Mouse (Mus musculus): ENCODE data around the gene Dmc1. TPM values are rescaled to one million over a fixed set of nuclear protein-coding genes. Genes with fewer than 3 reads are reported as not detected.

The Dmc1 gene
- polyA plus RNA-seq, 1 experiment: not detected

DNA sequence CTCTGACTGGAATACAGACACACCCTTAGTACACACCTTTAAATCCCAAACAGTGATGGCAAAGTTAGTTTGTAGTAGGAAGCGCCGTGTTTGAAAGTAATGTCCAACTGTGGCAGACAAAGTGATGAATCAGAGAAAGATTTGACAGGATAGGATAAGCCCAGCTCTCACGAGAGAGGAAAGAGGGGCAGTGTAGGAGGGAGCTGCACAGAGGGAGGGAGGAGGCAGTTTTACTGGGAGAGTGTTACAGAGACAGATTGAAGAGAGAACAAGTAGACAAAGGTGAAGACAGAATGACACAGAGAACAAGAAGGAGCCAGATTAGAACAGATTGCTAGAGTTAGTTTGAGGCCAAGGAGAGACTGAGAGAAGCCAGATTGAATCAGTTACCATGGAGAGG is 45.3 kb downstream of the Dmc1 start:
- Histone ChIP-seq H3K27me3 (ENCODE audit: control insufficient read depth, insufficient read depth, insufficient read length) (peaks cover 49% of the 10 kb centered on the region), H3K36me3 (ENCODE audit: control insufficient read depth, insufficient read depth) (no peaks in the 10 kb centered on the region), H3K79me2 (ENCODE audit: control insufficient read depth, insufficient read depth) (no peaks in the 10 kb centered on the region), H3K4me3 (no peak overlapping the region), H3ac (ENCODE audit: control insufficient read depth, insufficient read length) (no peak overlapping the region), H3K4me2 (ENCODE audit: low read depth) (no peak overlapping the region)
- no peak for TF ChIP-seq MAX (IDR thresholded peaks at IDR 0.05; ENCODE audit: low read depth)
- TF ChIP-seq POLR2AphosphoS2 (IDR thresholded peaks at IDR 0.05; ENCODE audit: insufficient read length, low read depth): no peak
- TF ChIP-seq TCF3 (IDR thresholded peaks at IDR 0.05; ENCODE audit: insufficient read length, low read depth): no peak
- TF ChIP-seq USF1 (IDR thresholded peaks at IDR 0.05; ENCODE audit: low read depth): no peak
- no peak for TF ChIP-seq TCF12 (IDR thresholded peaks at IDR 0.05; ENCODE audit: insufficient read depth, poor library complexity, severe bottlenecking)
- no peak for TF ChIP-seq E2F4 (IDR thresholded peaks at IDR 0.05; ENCODE audit: insufficient read depth)
- no peak for TF ChIP-seq POLR2A (IDR thresholded peaks at IDR 0.05; ENCODE audit: insufficient read length, low read depth)
- no peak for TF ChIP-seq MYOG (IDR thresholded peaks at IDR 0.05; ENCODE audit: control insufficient read depth in 1 of 3, insufficient read depth in 1 of 3, insufficient read length in 2 of 3, low read depth in 2 of 3)
- no peak for TF ChIP-seq REST (IDR thresholded peaks at IDR 0.05; ENCODE audit: insufficient read depth, insufficient read length)
- no peak for TF ChIP-seq SRF (IDR thresholded peaks at IDR 0.05; ENCODE audit: control insufficient read depth, insufficient read length, low read depth)
- TF ChIP-seq CEBPB (IDR thresholded peaks at IDR 0.05; ENCODE audit: insufficient read depth, poor library complexity, severe bottlenecking): no peak
- no peak for TF ChIP-seq MYOD1 (IDR thresholded peaks at IDR 0.05; ENCODE audit: control insufficient read depth in 1 of 3, insufficient read length in 2 of 3, low read depth in 2 of 3)

DNA sequence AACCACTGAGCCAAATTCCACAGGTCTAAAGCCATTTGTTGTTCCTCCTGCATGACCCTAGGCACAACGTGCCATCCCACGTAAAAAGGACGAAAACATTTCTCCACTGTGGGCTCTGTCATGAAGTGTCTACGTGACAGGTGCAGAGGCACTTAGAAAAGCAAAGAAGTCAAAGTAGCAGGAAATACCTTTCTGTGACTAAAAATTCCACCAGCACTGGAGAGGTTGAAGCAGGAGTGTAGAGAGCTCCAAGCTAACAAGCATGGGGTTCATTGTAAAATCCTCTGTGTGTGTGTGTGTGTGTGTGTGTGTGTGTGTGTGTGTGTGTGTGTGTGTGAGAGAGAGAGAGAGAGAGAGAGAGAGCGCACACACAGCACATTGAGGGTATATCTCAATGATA is 52.3 kb downstream of the Dmc1 start:
- no peak overlapping the region for H3K4me2 ChIP-seq (ENCODE audit: low read depth)
- no peak overlapping the region for H3K4me3 ChIP-seq
- H3K36me3 ChIP-seq (ENCODE audit: control insufficient read depth, insufficient read depth): no peaks in the 10 kb centered on the region
- peaks cover 37% of the 10 kb centered on the region for H3K27me3 ChIP-seq (ENCODE audit: control insufficient read depth, insufficient read depth, insufficient read length)
- no peak overlapping the region for H3ac ChIP-seq (ENCODE audit: control insufficient read depth, insufficient read length)
- no peaks in the 10 kb centered on the region for H3K79me2 ChIP-seq (ENCODE audit: control insufficient read depth, insufficient read depth)
- TF ChIP-seq TCF3 (IDR thresholded peaks at IDR 0.05; ENCODE audit: insufficient read length, low read depth): no peak
- TF ChIP-seq POLR2A (IDR thresholded peaks at IDR 0.05; ENCODE audit: insufficient read length, low read depth): no peak
- TF ChIP-seq REST (IDR thresholded peaks at IDR 0.05; ENCODE audit: insufficient read depth, insufficient read length): no peak
- TF ChIP-seq USF1 (IDR thresholded peaks at IDR 0.05; ENCODE audit: low read depth): no peak
- TF ChIP-seq SRF (IDR thresholded peaks at IDR 0.05; ENCODE audit: control insufficient read depth, insufficient read length, low read depth): no peak

GRCm38 (mm10) chr15:79548226-79548625 is 56.7 kb downstream of the Dmc1 start:
- H3K4me2 ChIP-seq (ENCODE audit: low read depth): no peak overlapping the region
- peaks cover 27% of the 10 kb centered on the region for H3K79me2 ChIP-seq (ENCODE audit: control insufficient read depth, insufficient read depth)
- peaks cover 16% of the 10 kb centered on the region for H3K27me3 ChIP-seq (ENCODE audit: control insufficient read depth, insufficient read depth, insufficient read length)
- H3ac ChIP-seq (ENCODE audit: control insufficient read depth, insufficient read length): no peak overlapping the region
- H3K4me3 ChIP-seq: no peak overlapping the region
- TF ChIP-seq MYOD1 (IDR thresholded peaks at IDR 0.05; ENCODE audit: control insufficient read depth in 1 of 3, insufficient read length in 2 of 3, low read depth in 2 of 3) (no peak), USF1 (IDR thresholded peaks at IDR 0.05; ENCODE audit: low read depth) (no peak), E2F4 (IDR thresholded peaks at IDR 0.05; ENCODE audit: insufficient read depth) (no peak), CEBPB (IDR thresholded peaks at IDR 0.05; ENCODE audit: insufficient read depth, poor library complexity, severe bottlenecking) (no peak), POLR2AphosphoS2 (IDR thresholded peaks at IDR 0.05; ENCODE audit: insufficient read length, low read depth) (no peak), TCF3 (IDR thresholded peaks at IDR 0.05; ENCODE audit: insufficient read length, low read depth) (no peak), REST (IDR thresholded peaks at IDR 0.05; ENCODE audit: insufficient read depth, insufficient read length) (no peak), SRF (IDR thresholded peaks at IDR 0.05; ENCODE audit: control insufficient read depth, insufficient read length, low read depth) (no peak), MAX (IDR thresholded peaks at IDR 0.05; ENCODE audit: low read depth) (no peak), MYOG (IDR thresholded peaks at IDR 0.05; ENCODE audit: control insufficient read depth in 1 of 3, insufficient read depth in 1 of 3, insufficient read length in 2 of 3, low read depth in 2 of 3) (no peak), POLR2A (IDR thresholded peaks at IDR 0.05; ENCODE audit: insufficient read length, low read depth) (no peak)
- peaks cover 14% of the 10 kb centered on the region for H3K36me3 ChIP-seq (ENCODE audit: control insufficient read depth, insufficient read depth)

- Histone ChIP-seq H3K4me3 (peak overlapping the region; percentile 89), H3K36me3 (ENCODE audit: control insufficient read depth, insufficient read depth) (peaks cover 23% of the 10 kb centered on the region), H3ac (ENCODE audit: control insufficient read depth, insufficient read length) (no peak overlapping the region), H3K4me2 (ENCODE audit: low read depth) (peak overlapping the region; percentile 65), H3K79me2 (ENCODE audit: control insufficient read depth, insufficient read depth) (peaks cover 36% of the 10 kb centered on the region), H3K27me3 (ENCODE audit: control insufficient read depth, insufficient read depth, insufficient read length) (peaks cover 14% of the 10 kb centered on the region)
- TF ChIP-seq REST (IDR thresholded peaks at IDR 0.05; ENCODE audit: insufficient read depth, insufficient read length): no peak
- no peak for TF ChIP-seq E2F4 (IDR thresholded peaks at IDR 0.05; ENCODE audit: insufficient read depth)
- TF ChIP-seq POLR2AphosphoS2 (IDR thresholded peaks at IDR 0.05; ENCODE audit: insufficient read length, low read depth): no peak
- TF ChIP-seq SRF (IDR thresholded peaks at IDR 0.05; ENCODE audit: control insufficient read depth, insufficient read length, low read depth): no peak
Measured at GRCm38 (mm10) chr15:79547289-79547820, 57.6 kb downstream of the Dmc1 start.

- Histone ChIP-seq H3K4me3 (peak within 1 kb of the TSS; percentile 89), H3K36me3 (ENCODE audit: control insufficient read depth, insufficient read depth) (peaks cover 30% of the 10 kb centered on the region), H3K79me2 (ENCODE audit: control insufficient read depth, insufficient read depth) (peaks cover 43% of the 10 kb centered on the region), H3K4me2 (ENCODE audit: low read depth) (peak within 1 kb of the TSS; percentile 95), H3K27me3 (ENCODE audit: control insufficient read depth, insufficient read depth, insufficient read length) (peaks cover 10% of the 10 kb centered on the region), H3ac (ENCODE audit: control insufficient read depth, insufficient read length) (peak within 1 kb of the TSS; percentile 87)
- TF ChIP-seq REST (IDR thresholded peaks at IDR 0.05; ENCODE audit: insufficient read depth, insufficient read length) (no peak), SRF (IDR thresholded peaks at IDR 0.05; ENCODE audit: control insufficient read depth, insufficient read length, low read depth) (peak; percentile 37), MYOG (IDR thresholded peaks at IDR 0.05; ENCODE audit: control insufficient read depth in 1 of 3, insufficient read depth in 1 of 3, insufficient read length in 2 of 3, low read depth in 2 of 3) (peak in 1 of 3 experiments; percentile 42), POLR2AphosphoS2 (IDR thresholded peaks at IDR 0.05; ENCODE audit: insufficient read length, low read depth) (peak; percentile 91), TCF12 (IDR thresholded peaks at IDR 0.05; ENCODE audit: insufficient read depth, poor library complexity, severe bottlenecking) (no peak), POLR2A (IDR thresholded peaks at IDR 0.05; ENCODE audit: insufficient read length, low read depth) (peak; percentile 85), CEBPB (IDR thresholded peaks at IDR 0.05; ENCODE audit: insufficient read depth, poor library complexity, severe bottlenecking) (no peak)
Measured at GRCm38 (mm10) chr15:79546410-79547288, 58.3 kb downstream of the Dmc1 start, which contains the start of gene Ddx17. Gene Ddx17 (minus strand): TSS chr15:79546741.

Data from myocyte (in vitro differentiated cells).